Mouse (Mus musculus): ENCODE measurements around the gene Atp6v1g1. TPM values are rescaled to one million over a fixed set of nuclear protein-coding genes. Genes with fewer than 3 reads are reported as not detected.

The Atp6v1g1 gene
- polyA plus RNA-seq, 1 experiment, result not detected

GRCm38 (mm10) chr4:63542209-63542608 is 2.4 kb upstream of the Atp6v1g1 start:
- H3K27ac ChIP-seq (ENCODE audit: insufficient read depth, low read depth, low read length), result no peak overlapping the region
- no peak overlapping the region for H3K4me3 ChIP-seq (ENCODE audit: insufficient read depth, low read depth, low read length)
- TF ChIP-seq CTCF (IDR thresholded peaks at IDR 0.05; ENCODE audit: insufficient read depth, low read depth, low read length) (no peak), POLR2A (IDR thresholded peaks at IDR 0.05; ENCODE audit: insufficient read depth, low read depth, low read length) (no peak)
- peaks cover 2% of the 10 kb centered on the region for H3K4me1 ChIP-seq (ENCODE audit: control insufficient read depth, insufficient read depth, low read length)
- 74% methylated on average over 2 of the region's 2 CpGs for WGBS

DNA sequence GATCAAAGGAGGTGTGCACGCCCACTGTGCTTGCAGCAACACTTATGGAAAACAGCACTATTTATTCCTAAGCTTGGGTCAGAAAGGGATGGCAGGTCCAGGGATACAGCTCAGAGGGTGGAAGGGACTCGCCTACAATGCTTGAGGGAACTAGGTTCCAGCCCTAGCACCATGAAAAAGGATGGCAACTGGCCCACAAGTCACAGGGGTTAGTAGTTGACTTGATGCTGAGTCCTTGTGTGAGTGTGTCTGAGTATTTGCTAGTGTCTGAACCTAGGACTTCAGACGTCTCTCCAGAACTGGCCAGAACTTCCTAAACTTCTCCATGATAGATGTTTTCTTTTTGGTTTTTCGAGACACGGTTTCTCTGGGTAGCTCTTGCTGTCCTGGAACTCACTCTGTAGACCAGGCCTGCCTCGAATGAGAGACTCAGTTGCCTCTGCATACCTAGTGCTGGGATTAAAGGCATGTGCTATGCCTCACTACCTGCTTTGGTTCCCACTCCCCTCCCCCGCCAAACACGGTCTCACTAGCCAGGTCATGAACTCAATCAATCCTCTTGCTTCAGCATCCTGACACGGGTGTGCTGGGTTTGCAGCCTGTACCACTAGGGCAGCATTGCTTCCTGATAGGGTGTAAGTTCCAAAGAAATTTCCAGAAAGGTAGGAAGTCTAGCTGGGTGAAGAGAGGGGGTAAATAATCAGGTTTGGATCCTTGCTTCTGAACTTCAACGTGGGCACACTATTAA is 652 bp upstream of the Atp6v1g1 start:
- Histone ChIP-seq H3K4me3 (ENCODE audit: insufficient read depth, low read depth, low read length) (peak overlapping the region; percentile 51), H3K4me1 (ENCODE audit: control insufficient read depth, insufficient read depth, low read length) (peaks cover 2% of the 10 kb centered on the region), H3K27ac (ENCODE audit: insufficient read depth, low read depth, low read length) (peak overlapping the region; percentile 83)
- 60% methylated on average over 10 of the region's 10 CpGs for WGBS
- no peak for TF ChIP-seq CTCF (IDR thresholded peaks at IDR 0.05; ENCODE audit: insufficient read depth, low read depth, low read length)
- TF ChIP-seq POLR2A (IDR thresholded peaks at IDR 0.05; ENCODE audit: insufficient read depth, low read depth, low read length), result no peak

DNA sequence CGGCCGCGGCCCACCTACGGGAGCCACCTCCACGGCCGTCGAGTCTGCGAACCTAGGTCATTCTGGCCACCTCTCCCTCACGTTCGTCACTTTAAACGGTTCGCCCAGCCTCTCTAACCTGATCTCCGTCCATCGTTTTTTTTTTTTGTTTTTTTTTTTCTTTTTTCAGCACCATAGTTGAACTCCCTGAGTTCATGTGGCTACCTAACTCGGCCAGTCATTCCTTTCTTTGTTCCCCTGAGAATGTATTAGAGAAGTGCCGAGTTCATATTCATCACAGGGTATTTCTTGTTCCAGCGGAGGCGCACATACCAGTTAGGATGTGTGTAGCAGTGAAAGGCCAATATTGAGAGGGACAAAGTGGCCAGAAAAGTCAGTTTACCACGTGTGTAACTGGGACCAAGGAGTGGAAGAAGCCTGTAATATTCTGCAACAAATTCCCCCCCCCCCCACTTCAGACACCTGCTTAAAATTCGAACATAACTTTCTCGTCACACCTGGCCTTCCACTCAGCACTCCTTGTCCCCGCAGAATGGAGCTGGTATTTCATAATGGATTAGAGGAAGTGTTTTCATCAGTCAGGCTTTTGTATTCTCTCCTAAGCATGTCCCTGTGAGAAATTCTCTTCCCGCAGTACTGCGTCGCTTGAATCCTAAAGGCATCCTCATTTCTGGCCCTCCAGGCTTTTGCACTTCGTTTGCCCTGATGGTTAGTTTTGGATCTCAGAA is 823 bp downstream of the Atp6v1g1 start:
- 5% methylated on average over 26 of the region's 26 CpGs for whole genome bisulfite sequencing
- H3K4me1 ChIP-seq (ENCODE audit: control insufficient read depth, insufficient read depth, low read length), result peaks cover 2% of the 10 kb centered on the region
- H3K4me3 ChIP-seq (ENCODE audit: insufficient read depth, low read depth, low read length), result peak overlapping the region; percentile 94
- peak overlapping the region; percentile 80 for H3K27ac ChIP-seq (ENCODE audit: insufficient read depth, low read depth, low read length)
- TF ChIP-seq CTCF (IDR thresholded peaks at IDR 0.05; ENCODE audit: insufficient read depth, low read depth, low read length), result no peak
- TF ChIP-seq POLR2A (IDR thresholded peaks at IDR 0.05; ENCODE audit: insufficient read depth, low read depth, low read length), result no peak

DNA sequence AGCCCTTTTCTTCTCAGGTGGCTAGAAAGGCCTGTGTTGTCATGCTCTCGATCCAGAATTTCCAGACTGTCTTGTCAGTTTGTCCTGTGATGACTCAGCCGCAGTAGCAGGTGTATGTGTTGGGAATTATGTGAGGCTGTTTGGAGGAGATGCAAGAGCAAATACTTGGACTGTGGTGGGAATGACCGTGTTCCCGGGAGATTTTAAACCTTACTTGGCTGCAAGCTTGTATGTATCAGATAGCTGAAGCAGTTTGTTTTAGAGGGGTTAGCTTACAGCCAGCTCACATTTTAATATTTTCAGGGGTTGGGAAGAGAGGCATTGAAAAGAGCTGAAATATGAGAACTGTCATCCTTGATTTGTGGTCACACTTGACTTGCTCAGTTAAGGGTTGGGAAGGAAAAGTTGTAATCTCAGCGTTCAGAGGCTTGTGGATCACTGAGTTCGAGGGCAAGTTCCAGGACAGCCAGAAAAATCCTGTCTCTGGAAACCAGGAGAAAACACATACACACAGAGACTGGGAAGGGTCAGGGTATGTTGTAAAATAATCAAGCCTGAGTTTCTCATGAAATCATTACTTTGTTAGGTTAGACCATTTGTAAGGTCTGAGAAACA is 2.0 kb downstream of the Atp6v1g1 start:
- Histone ChIP-seq H3K4me3 (ENCODE audit: insufficient read depth, low read depth, low read length) (no peak overlapping the region), H3K27ac (ENCODE audit: insufficient read depth, low read depth, low read length) (no peak overlapping the region), H3K4me1 (ENCODE audit: control insufficient read depth, insufficient read depth, low read length) (peaks cover 2% of the 10 kb centered on the region)
- TF ChIP-seq CTCF (IDR thresholded peaks at IDR 0.05; ENCODE audit: insufficient read depth, low read depth, low read length) (no peak), POLR2A (IDR thresholded peaks at IDR 0.05; ENCODE audit: insufficient read depth, low read depth, low read length) (no peak)
- WGBS, result 68% methylated on average over 6 of the region's 6 CpGs

DNA sequence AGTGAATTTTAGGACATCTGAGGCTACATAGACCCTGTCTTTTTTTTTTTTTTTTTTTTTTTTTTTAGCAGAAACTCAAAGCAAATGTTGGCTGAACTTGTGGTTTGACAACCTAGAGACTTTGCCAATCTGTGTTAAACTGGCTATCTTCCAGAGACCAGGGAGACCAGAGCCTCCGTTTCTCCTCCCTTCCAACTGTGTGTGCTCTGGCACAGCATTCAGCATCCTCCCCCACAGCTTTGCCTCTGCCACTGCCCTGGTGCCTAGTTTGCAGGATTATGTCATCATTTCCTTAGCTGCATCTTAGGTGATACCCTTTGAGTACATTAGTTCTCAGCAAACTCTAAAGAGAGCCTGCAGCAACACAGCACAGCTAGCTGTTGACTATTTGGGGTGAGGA is 3.2 kb downstream of the Atp6v1g1 start:
- TF ChIP-seq POLR2A (IDR thresholded peaks at IDR 0.05; ENCODE audit: insufficient read depth, low read depth, low read length), result no peak
- TF ChIP-seq CTCF (IDR thresholded peaks at IDR 0.05; ENCODE audit: insufficient read depth, low read depth, low read length), result no peak
- H3K27ac ChIP-seq (ENCODE audit: insufficient read depth, low read depth, low read length), result no peak overlapping the region

DNA sequence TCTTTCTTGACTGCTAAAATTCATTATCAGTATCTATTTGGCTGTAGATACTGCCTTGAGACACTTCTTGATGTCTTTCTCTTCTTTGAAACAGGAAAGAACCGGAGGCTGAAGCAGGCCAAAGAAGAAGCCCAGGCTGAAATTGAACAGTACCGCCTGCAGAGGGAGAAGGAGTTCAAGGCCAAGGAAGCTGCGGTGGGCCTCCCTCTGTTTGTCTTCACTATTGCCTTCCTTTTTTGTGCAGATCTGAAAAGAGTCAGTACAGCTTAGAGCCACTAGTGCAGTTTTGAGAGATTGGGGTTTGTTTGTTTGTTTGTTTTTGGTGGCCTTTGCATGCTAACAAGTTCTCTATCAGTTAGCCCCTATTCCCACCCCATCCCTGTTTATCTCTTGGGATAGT is 3.9 kb downstream of the Atp6v1g1 start:
- H3K4me3 ChIP-seq (ENCODE audit: insufficient read depth, low read depth, low read length), result no peak overlapping the region
- 54% methylated on average over 3 of the region's 3 CpGs for WGBS
- H3K4me1 ChIP-seq (ENCODE audit: control insufficient read depth, insufficient read depth, low read length), result peaks cover 2% of the 10 kb centered on the region
- TF ChIP-seq CTCF (IDR thresholded peaks at IDR 0.05; ENCODE audit: insufficient read depth, low read depth, low read length), result no peak
- no peak for TF ChIP-seq POLR2A (IDR thresholded peaks at IDR 0.05; ENCODE audit: insufficient read depth, low read depth, low read length)
- H3K27ac ChIP-seq (ENCODE audit: insufficient read depth, low read depth, low read length), result no peak overlapping the region

More for the DNA sequence above, 3.2 kb downstream of the Atp6v1g1 start:
- Histone ChIP-seq H3K4me1 (ENCODE audit: control insufficient read depth, insufficient read depth, low read length) (peaks cover 2% of the 10 kb centered on the region), H3K4me3 (ENCODE audit: insufficient read depth, low read depth, low read length) (no peak overlapping the region)
- 19% methylated on average over 1 of the region's 1 CpGs for WGBS

- Histone ChIP-seq H3K4me1 (ENCODE audit: control insufficient read depth, insufficient read depth, low read length) (no peaks in the 10 kb centered on the region; the same call in 1 of the 2 replicates), H3K4me3 (ENCODE audit: insufficient read depth, low read depth, low read length) (no peak overlapping the region), H3K27ac (ENCODE audit: insufficient read depth, low read depth, low read length) (no peak overlapping the region)
- 95% methylated on average over 3 of the region's 3 CpGs for WGBS
- TF ChIP-seq CTCF (IDR thresholded peaks at IDR 0.05; ENCODE audit: insufficient read depth, low read depth, low read length), result no peak
- TF ChIP-seq POLR2A (IDR thresholded peaks at IDR 0.05; ENCODE audit: insufficient read depth, low read depth, low read length), result no peak
These were observed 6.3 kb downstream of the Atp6v1g1 start for GRCm38 (mm10) chr4:63550908-63551307.

GRCm38 (mm10) chr4:63552865-63553264 is 8.3 kb downstream of the Atp6v1g1 start:
- TF ChIP-seq POLR2A (IDR thresholded peaks at IDR 0.05; ENCODE audit: insufficient read depth, low read depth, low read length) (no peak), CTCF (IDR thresholded peaks at IDR 0.05; ENCODE audit: insufficient read depth, low read depth, low read length) (no peak)

More at GRCm38 (mm10) chr4:63552865-63553264, 8.3 kb downstream of the Atp6v1g1 start:
- H3K27ac ChIP-seq (ENCODE audit: insufficient read depth, low read depth, low read length), result no peak overlapping the region
- H3K4me1 ChIP-seq (ENCODE audit: control insufficient read depth, insufficient read depth, low read length), result peaks cover 10% of the 10 kb centered on the region
- 85% methylated on average over 1 of the region's 1 CpGs for WGBS
- H3K4me3 ChIP-seq (ENCODE audit: insufficient read depth, low read depth, low read length), result no peak overlapping the region

Data from olfactory bulb, adult 2 months (tissue).